Mouse (Mus musculus) kidney, adult 18-20 months (tissue): Measurements from ENCODE around the gene Cyp4f39.
A peak's percentile ranks its signal among the peaks of the same experiment; 100 is the strongest.

Experiments
- DNase-seq: peaks from one replicate; pipeline ENCODE4 v3.0.0; 2021

The Cyp4f39 gene

DNA sequence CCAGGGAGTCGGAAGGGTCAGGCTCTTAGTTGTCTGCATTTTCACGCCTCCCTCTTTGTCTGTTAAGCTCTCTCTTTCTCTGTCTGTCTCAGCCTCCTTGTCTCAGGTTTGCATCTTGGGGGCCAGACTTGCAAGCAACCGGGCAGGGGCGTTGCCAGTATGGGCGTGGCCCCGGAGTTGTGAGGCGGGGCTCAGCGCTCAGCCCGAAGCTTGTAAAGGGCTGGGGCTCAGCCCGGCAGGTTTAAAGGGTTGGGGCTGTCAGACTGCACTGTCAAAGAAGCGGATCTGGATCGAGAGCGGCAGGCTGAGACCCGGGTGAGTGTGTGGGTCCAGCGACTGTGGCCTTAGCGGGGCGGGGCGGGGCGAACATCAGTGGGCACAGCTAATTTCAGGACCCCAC is at the start of gene Cyp4f39:
Gene Cyp4f39, plus strand, starts transcription at position 242 of the 400 bp plus-strand sequence.
- no peak for DNase-seq

DNA sequence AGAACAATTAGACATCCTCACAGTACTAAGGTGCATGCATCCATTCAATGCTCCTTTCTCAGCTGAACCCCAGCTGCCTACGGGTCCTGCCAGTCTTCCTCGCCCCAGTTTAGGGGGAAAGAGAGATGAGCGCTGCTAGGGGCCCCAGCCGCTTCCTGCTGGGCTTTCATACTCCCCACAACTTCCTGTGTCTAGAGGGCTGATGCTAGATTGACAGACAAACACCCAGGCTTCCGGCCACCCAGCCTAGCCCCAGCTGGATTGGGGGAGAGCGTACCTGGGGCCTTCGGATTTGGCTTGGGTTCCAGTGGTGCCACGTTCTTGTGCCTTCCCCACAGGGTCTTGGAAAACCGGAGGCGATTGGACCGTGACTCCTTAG is 49.8 kb upstream of the Cyp4f39 start:
- no peak for DNase-seq

DNA sequence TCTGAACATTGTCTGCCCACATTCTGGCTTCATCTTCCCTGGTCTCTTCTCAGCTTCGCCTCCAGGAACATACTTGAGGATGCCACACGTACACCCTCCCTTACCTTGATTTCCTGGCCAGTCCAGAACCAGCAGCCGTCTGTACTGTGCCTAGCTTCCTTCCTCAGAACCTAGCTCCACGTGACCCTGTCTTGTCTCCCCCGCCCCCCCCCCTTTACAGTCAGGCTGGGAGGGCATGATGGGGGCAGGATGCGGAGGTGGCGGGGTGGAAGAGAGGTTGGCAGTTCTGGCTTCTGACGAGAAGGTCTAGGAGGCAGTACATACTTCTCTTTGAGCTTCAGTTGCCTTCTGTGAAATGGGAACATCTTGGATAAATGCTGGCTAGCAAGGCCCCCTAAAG is 49.1 kb upstream of the Cyp4f39 start, which contains the start of gene Rasal3:
Gene Rasal3, minus strand, starts transcription at position 167 of the 400 bp plus-strand sequence.
- no peak for DNase-seq

DNA sequence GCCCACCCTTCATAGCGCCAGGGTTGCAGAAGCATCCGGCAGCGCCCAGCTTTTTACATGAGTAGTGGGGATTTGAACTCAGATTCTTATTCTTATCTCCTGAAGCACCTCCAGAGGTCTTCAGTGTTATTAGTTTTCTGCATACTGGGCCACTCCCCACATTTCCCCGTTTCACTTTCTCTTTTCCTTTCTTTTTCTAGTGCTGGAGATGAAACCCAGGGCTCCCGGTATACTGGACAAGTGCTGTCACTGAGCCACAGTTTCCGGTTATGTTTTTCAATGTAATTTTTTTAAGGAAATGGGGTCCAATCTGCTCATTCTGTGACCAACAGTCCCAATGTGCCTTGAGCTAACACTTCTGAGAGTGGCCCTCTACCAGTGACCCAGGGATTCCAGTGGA is 40.6 kb upstream of the Cyp4f39 start:
- DNase-seq: no peak

DNA sequence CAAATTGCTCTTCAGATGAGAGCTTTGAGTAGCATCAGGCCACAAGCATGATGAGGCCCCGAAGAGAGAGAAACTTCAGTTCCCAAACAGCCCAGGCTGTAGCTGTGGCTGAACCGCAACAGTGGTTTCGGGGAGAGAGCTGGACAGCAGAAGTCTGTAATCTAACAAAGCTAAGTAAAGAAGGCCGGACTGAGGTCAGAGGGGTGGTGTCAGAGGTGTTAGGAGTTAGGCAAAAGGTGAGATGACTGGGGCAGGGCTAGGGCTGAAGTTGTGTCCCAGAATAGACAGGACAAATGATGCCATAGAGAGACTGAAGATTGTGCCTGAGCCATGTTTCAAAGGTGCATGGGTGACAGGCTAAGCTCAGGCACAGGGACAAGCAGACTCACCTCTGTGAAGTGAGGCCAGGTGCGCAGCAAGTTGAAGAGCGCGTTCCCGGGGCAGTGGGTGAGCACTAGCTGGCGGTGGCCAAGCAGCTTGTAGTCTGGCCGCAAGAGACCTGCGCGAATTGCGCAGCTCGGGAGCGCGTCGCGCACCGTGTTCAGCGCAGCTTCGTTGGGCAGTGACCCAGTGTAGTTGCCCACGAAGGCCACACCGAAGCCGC is 37.0 kb upstream of the Cyp4f39 start:
- DNase-seq: no peak

GRCm38 (mm10) chr17:32416771-32417170 is 35.8 kb upstream of the Cyp4f39 start:
- no peak for DNase-seq

GRCm38 (mm10) chr17:32419989-32420388 is 32.5 kb upstream of the Cyp4f39 start:
- no peak for DNase-seq

GRCm38 (mm10) chr17:32420781-32421180 is 31.7 kb upstream of the Cyp4f39 start:
- no peak for DNase-seq

- DNase-seq: no peak
Measured at GRCm38 (mm10) chr17:32424034-32424433, 28.5 kb upstream of the Cyp4f39 start, which contains the start of gene Pglyrp2. Gene Pglyrp2 (minus strand): TSS chr17:32424167.

DNA sequence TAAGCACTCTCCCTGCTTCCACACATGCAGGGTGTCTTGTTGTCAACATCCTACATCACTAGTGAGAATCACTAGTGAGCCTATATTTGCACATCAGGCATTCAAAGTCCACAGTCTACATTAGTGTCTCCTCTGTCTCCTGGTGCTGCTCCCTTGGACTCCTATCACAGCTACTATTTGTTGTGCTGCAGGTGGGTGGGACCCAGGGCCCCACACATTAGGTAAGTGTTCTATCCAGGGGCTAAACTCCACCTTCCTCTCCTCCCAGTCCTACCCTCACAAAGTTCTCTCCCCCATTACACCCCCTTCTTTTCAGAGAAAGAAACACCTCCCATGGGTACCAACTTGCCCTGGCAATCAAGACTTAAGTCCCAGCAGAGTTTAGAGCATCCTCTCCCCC is 25.9 kb upstream of the Cyp4f39 start:
- no peak for DNase-seq

- no peak for DNase-seq
Measured at GRCm38 (mm10) chr17:32431972-32432371, 20.6 kb upstream of the Cyp4f39 start.

GRCm38 (mm10) chr17:32434324-32434723 is 18.2 kb upstream of the Cyp4f39 start:
- no peak for DNase-seq

GRCm38 (mm10) chr17:32435151-32435550 is 17.4 kb upstream of the Cyp4f39 start:
- no peak for DNase-seq

DNA sequence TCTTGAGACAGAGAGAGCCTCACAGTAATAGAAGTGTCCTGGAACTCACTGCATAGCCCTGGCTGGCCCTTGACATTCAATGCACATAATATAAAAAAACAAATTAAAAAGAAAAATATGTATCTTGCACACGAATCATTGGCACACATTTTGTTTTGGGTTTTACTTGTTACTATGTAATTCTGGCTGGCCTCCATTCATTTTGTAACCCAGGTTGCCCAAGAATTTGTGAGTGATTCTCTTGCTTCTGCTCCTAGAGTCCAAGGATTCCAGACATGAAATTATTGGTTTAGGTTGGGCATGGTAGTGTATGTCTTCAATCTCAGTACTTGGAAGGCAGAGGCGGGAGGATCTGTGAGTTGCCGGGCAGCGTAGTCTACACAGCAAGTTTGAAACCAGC is 15.4 kb upstream of the Cyp4f39 start:
- DNase-seq: no peak

GRCm38 (mm10) chr17:32443245-32443644 is 9.3 kb upstream of the Cyp4f39 start:
- no peak for DNase-seq

DNA sequence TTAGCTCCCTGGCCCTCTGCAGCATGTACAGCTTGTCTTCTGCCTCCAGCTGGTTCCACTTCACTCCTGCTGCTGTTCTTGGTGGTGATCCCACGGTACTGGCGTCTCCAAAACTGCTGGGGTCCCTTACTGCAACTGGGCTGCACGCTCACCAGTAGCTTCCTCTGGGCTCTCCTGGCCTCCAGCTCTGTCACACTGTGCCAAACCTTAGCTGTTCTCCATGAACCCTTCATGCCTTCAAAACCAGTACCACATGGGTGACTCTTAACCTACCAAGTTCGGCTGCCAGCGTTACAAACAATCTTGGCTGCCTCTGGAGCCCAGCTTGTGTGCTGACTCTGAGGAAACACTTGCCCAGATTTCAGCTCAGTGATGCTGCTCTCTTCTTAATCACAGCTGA is 7.5 kb upstream of the Cyp4f39 start:
- no peak for DNase-seq

GRCm38 (mm10) chr17:32447195-32447594 is 5.3 kb upstream of the Cyp4f39 start:
- no peak for DNase-seq

DNA sequence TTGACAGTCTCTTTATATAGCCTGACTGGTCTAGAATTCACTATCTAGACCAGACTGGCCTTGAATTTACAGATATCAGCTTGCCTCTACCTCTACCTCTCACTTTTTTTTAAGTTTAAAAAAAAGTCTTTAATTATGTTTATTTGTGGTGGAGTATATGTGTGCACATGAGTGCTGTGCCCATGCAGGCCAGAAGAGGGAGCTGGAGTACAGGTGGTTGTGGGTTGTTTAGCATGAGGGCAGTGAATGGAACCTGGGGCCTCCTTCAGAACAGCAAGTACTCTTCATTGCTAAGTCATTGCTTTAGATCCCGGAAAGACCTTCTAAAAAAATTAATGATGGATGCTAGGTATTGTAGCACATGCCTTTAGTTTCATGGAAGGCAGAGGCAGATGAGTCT is 3.5 kb upstream of the Cyp4f39 start:
- no peak for DNase-seq

DNA sequence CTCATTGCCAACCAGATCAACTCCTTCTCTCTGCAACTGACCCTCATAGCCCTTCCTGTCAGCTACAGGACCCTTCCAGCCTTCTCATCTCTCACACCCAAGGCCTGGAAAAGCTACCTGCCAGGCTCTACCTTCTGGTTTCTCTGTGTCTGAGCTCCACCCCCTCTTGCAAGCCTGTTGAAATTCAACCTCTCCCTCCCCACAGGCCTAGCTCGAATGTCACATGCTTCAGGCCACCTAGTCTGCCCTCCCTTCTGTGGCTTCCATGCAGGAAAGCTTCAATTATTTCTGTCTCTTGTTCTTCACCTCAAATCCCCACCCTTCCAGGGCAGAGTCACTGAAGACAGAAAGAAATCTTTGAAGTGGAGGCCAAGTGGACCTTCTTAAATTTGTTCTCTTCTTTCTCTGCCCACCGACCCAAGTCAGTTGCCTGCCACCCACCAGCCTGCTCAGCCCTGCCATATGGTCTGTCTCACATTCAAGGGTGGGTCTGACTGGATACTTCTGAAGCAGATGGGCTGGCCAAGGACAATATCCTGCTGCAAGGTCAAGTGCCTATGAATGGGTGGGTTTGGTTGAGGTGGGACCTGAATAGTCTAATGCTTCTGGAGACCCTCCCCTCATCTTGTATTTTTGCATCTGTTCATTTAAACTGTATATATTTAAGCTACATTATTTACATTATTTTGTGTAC is 1.5 kb upstream of the Cyp4f39 start:
- DNase-seq: no peak

DNA sequence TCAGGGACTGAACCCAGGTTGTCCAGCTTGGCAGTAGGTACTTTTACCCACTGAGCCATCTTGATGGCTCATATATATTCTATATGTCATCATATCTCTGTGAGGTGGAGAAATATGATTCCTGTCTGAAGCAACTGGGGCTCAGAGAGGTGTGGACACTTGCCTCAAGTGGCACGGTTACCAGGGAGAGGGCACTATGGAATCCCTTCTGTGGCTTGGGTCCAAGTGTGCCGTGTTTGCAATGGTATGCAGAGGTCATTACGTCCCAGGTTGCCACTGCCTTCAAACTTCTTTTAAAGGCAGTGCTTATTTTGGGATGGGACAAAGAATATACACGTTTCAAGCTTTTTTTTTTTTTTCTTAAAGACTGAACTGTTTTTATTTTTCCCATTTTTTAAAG is 1.7 kb downstream of the Cyp4f39 start:
- DNase-seq: no peak

- no peak for DNase-seq
Measured at GRCm38 (mm10) chr17:32454997-32455396, 2.5 kb downstream of the Cyp4f39 start.

DNA sequence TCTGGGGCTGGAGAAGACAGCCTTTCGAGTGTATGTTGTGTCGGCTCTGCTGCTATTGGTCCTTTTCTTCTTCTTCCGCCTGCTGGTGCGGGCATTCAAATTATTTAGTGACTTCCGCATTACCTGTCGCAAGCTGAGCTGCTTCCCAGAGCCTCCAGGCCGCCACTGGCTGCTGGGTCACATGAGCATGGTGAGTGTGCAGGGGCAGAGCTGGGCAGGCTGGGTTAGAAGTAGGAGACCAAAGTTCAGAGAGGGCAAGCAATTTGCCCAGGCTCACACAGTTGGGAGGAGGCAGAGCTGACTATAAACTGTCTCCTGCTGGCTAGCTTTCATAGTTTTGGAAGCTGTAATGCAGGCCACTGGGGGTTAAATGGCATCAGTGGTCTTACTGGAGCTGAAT is 16.0 kb downstream of the Cyp4f39 start:
- DNase-seq: peak; percentile 29

DNA sequence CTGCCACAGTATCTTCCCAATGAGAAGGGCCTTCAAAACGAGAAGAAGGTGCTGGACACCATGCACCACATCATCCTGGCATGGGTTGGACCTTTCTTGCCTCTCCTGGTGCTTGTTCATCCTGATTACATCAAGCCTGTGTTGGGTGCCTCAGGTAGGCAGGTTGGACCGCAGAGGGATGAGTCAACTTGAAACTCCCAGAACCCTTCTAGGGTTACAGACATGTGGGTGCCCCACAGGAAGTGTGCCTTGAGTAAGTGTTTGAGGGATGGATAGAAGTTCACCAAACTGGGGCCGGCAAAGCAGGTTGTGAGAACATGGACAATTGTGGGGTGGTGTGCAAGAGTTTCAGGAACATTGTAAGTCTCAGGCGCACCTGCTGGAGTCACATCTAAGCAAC is 18.3 kb downstream of the Cyp4f39 start:
- no peak for DNase-seq

DNA sequence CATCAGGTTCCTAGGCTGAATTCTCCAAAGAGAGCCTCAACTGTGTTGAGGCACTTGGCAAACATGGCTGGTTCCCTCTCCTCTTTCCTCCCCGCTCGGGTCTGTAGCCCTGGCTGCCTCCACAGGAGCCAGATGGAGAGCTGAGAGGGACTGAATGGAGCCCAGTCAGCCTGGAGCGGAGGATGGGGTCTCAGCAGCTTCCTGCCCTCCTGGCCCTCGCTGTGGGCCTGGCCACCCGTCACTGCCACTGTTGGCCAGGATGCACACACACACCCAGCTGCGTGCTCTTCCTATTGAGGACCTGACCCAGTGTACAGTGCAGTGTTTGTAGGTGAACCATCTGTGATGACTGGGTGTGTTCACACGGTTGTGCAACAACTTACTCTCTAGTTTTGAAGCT is 19.7 kb downstream of the Cyp4f39 start:
- no peak for DNase-seq
